Mouse (Mus musculus) large intestine, adult 2 months (tissue): ENCODE results near the gene Cenpb. TPM values are rescaled to one million over a fixed set of nuclear protein-coding genes. Genes with fewer than 3 reads are reported as not detected.

Experiments used
- DNase-seq: peaks from one replicate; pipeline ENCODE4 v3.0.0-alpha.2; 2012; ENCODE audit warnings: low read depth, low spot score
- WGBS: fragments of 180-500 bp; shearing (Covaris S2); methylation state at CpG from one replicate; pipeline ENCODE4 v1.1.7; 2018; 5-methylcytosine and 5-hydroxymethylcytosine counted together
- polyA plus RNA-seq: library from polyadenylated mRNA; depleted of rRNA; stranded (reverse); fragments of >200 nt; gene quantifications from 2 replicates; pipeline ENCODE4 v1.2.3, GENCODE M21; 2012

Gene Cenpb
- polyA plus RNA-seq, 1 experiment, result 48.3 TPM

GRCm38 (mm10) chr2:131143007-131143780 lies 36.7 kb downstream of the Cenpb start:
- 70% methylated on average over 22 of the region's 22 CpGs for WGBS
- no peak for DNase-seq

DNA sequence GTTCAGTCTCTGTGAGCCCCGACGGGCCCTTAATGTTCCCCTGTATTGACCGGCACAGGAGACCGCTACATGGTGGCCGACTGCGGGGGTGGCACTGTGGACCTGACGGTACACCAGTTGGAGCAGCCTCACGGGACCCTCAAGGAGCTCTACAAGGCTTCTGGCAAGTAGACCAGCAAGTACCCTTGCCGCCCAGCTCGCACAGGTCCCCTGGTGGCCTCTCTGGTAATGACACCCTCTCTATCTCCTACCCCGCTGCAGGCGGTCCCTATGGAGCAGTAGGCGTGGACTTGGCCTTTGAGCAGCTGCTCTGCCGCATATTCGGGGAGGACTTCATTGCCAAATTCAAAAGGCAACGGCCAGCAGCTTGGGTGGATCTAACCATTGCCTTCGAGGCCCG lies 37.3 kb downstream of the Cenpb start:
- DNase-seq, result no peak
- WGBS, result 33% methylated on average over 18 of the region's 18 CpGs

GRCm38 (mm10) chr2:131141336-131141986 lies 38.4 kb downstream of the Cenpb start:
- no peak for DNase-seq
- WGBS, result 84% methylated on average over 8 of the region's 8 CpGs

DNA sequence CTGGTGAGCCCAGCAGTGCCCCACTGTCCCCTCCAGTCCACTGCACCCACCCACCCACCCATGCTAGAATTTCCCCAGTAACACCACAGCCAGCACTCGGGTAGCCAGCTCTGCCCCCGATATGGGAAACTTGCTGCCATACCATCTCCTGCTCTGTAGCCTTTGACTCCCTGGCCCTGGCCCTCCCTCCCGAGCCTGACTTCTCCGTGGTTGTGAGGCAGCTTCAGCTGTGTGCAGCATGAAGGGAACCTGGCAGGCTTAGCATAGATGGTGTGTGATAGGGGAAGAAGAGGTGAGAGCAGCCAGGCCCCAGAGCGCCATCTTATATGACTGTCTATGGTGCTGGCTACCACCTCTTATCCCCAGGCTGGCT lies 39.3 kb downstream of the Cenpb start:
- DNase-seq, result no peak

DNA sequence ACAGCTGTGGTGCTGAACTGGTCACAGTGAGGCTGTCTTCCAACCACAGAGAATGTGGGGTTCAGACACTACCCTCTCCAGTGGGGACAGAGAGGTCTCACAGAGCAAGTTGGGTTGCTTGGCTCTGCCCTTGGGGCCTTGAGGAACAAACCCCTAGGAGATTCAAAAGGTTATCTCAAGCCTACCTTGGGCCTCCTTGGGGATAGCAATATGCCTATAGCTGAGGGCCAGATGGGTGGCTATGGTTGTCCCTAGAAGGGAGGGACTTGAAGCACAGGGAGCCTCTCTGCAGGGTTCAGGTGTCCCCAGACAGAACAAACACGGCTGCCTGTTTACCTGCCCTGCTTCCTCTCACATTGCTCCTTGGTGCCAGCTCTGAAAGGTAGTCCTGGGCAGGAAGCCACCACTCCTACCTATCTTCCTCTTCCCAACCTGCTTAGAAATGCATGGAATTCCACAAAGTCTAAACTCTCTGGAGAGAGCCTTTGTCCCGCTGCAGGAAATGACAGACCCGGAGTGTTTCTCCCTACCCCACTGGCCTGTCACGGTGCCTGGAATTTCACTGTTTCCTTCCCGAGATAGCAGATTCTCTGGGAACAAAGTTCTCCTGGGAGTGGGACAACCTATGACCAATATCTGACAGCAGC lies 39.9 kb downstream of the Cenpb start:
- no peak for DNase-seq
- WGBS, result 21% methylated on average over 5 of the region's 5 CpGs

More for the DNA sequence above, 39.3 kb downstream of the Cenpb start:
- 68% methylated on average over 5 of the region's 5 CpGs for WGBS

GRCm38 (mm10) chr2:131139287-131139686 lies 40.6 kb downstream of the Cenpb start:
- WGBS, result 90% methylated on average over 5 of the region's 5 CpGs
- no peak for DNase-seq

- 84% methylated on average over 7 of the region's 7 CpGs for WGBS
- DNase-seq, result no peak
Measured at GRCm38 (mm10) chr2:131138760-131139159, 41.1 kb downstream of the Cenpb start.

- DNase-seq, result no peak
- WGBS, result 92% methylated on average over 4 of the region's 4 CpGs
Measured at GRCm38 (mm10) chr2:131138296-131138695, 41.6 kb downstream of the Cenpb start.

DNA sequence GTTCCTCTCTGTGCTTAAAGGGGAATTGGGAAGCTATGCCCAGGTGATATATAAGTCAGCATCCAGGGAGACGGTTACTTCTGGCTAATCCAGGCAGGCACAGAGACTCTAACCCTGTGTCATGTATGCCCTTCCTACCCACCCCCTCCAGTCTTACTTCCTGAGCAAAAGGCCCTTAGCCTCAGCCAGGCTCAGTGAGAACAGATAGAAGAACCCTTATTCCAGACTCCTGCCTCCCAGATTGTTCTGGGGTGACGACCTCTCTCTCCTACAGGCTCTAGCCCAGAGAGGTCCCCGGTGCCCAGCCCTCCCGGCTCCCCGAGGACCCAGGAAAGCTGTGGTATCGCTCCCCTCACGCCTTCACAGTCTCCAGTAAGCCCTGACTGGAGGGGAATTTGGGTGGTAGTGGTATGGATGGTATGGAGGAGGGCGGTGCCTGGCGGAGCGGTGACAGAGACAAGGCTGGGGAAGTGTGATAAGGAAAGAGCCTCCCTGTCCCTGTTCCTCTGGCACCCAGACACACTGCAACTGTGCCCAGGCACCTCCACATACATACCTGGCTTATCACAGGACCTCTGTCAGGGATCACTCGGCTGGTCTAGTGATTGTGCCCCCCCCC lies 44.2 kb downstream of the Cenpb start:
- DNase-seq, result no peak
- WGBS, result 83% methylated on average over 11 of the region's 11 CpGs

DNA sequence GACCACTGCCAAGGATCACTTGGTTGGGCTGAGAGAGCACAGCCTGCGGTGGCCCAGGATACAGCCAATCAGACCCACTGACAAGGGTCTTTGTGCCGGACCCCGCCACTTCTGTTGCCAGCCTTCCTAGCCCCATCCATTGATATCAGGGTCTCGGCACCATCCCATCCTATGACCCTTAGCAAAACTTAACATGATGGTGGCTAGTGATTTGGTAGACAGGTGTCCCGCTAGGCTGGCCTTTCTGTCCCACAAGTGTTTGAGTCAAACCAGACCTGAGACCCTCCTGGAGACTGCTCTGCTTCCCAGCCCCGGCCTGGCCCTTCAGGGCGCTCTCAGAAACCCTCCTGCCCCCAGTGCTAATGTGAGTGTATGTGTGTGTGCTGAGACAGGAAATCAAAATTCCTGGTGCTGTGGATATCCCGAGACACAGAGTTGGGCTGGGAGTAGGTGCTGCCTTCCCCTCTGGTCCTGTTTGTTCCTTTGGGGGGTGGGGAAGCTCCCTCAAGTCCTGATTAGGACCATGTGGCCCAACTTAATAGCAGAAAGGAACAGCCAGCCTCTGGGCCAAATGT lies 45.0 kb downstream of the Cenpb start:
- DNase-seq, result no peak
- WGBS, result 85% methylated on average over 8 of the region's 8 CpGs

DNA sequence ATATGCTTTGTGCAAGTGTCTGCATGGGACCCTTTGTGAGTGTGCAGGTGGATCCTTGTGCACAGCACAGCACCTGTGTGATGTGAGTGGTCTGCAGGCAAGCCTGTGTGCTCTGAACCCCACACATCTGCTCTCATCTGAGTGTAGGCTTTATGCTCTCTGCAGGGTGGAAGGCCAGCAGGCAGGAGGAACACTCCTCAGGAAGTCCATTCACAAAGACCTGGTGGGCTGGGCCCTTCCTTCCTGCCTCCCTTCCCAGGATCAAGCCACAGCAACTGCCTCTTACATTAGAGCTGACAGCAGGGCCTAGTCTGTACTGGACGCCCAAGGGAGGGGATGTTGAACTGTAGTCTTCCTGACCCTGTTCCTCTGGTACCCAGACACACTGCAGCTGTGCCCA lies 45.5 kb downstream of the Cenpb start:
- no peak for DNase-seq
- 65% methylated on average over 1 of the region's 1 CpGs for WGBS

- no peak for DNase-seq
- WGBS, result 89% methylated on average over 9 of the region's 9 CpGs
Measured at GRCm38 (mm10) chr2:131132930-131133547, 46.8 kb downstream of the Cenpb start, which contains the start of gene Gm11037. Gene Gm11037 (plus strand): TSS chr2:131133497.

GRCm38 (mm10) chr2:131132111-131132888 lies 47.6 kb downstream of the Cenpb start:
- 79% methylated on average over 10 of the region's 10 CpGs for whole genome bisulfite sequencing
- DNase-seq, result no peak

GRCm38 (mm10) chr2:131130849-131131248 lies 49.0 kb downstream of the Cenpb start:
- WGBS, result 91% methylated on average over 2 of the region's 2 CpGs
- DNase-seq, result no peak

DNA sequence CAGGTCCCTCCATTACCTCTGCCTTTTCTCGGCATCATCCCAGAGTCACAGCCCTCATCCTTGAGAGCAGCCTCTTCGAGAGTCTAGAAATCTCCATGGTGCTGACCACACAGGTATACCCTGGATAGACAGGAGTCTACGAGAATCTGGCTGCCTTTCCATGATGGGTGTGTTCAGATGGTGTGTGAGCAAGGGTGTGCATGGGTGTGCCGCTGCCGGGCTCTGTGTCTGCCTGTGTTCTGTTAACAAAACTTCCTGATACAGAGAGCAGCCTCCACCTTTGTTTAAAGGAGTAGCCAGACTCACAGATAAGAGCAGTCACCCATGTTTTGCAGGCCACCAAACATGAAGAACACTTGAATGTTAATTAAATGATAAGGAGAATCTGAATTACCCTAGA lies 50.0 kb downstream of the Cenpb start:
- 29% methylated on average over 5 of the region's 5 CpGs for WGBS
- peak; percentile 58 for DNase-seq

DNA sequence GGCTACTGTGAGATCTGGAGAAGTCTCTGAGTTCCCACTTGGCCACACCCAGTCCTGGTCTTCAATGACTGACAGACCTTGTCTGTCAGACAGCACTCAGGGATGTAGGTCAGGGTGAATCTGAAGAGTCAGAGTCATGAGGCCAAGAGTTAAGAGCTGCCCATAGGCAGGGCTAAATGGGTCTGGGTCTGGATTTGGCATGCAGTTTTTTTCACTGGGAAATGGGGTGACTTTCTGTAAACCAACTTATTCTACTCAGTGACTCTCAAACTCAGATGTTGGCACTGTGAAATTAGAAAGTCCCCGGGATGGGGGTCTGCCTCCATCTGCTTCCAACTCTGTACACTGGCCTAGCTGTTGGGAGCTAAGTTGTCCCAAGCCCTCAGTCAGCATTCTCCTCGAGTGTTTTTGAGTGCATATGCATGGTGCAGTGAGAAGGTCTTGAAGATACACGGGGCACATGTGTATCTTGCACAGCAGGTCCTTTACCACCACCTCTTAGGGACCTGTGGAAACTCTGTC lies 51.2 kb downstream of the Cenpb start:
- WGBS, result 74% methylated on average over 3 of the region's 3 CpGs
- DNase-seq, result no peak

- DNase-seq, result no peak
- 75% methylated on average over 5 of the region's 5 CpGs for WGBS
Measured at GRCm38 (mm10) chr2:131128211-131128610, 51.7 kb downstream of the Cenpb start.

- 11% methylated on average over 28 of the region's 28 CpGs for WGBS
- no peak for DNase-seq
Measured at GRCm38 (mm10) chr2:131127161-131127730, 52.6 kb downstream of the Cenpb start, which contains the start of gene Hspa12b. Gene Hspa12b (plus strand): TSS chr2:131127280.
